Mouse (Mus musculus) hematopoietic multipotent progenitor cell, adult 10-12 weeks (in vitro differentiated cells): Measurements from ENCODE around the gene Asic2. TPM values are rescaled to one million over a fixed set of nuclear protein-coding genes. Genes with fewer than 3 reads are reported as not detected.

Experiments used
- polyA plus RNA-seq: library from polyadenylated mRNA; stranded (reverse); fragments of >175 nt; gene quantifications from 2 replicates; pipeline ENCODE4 v1.2.3, GENCODE M21; 2012; ENCODE audit warnings: low replicate concordance

Asic2 gene
- not detected in 2 replicates for polyA plus RNA-seq

GRCm38 (mm10) chr11:81968401-81968881 is at the start of gene Asic2:
Gene Asic2 (minus strand): TSS chr11:81968457.

GRCm38 (mm10) chr11:81860250-81860972 is 107.8 kb downstream of the Asic2 start, which contains the start of gene 5530401A14Rik:
Gene 5530401A14Rik (plus strand): TSS chr11:81860673.

GRCm38 (mm10) chr11:80858065-80858464 is 1110.2 kb downstream of the Asic2 start, which contains the start of gene Spaca3:
Gene Spaca3 (plus strand): TSS chr11:80858365.

Other genes starting within 250 kb of the Asic2 start
- not detected in 2 replicates for gene 5530401A14Rik, start 107.8 kb downstream of the Asic2 start, polyA plus RNA-seq
- 0.29 and 0.40 TPM in 2 replicates for gene Ccl2, start 67.1 kb upstream of the Asic2 start, polyA plus RNA-seq
- gene Gm17268, start 70.1 kb upstream of the Asic2 start, polyA plus RNA-seq = not detected in 2 replicates
- gene Ccl7, start 77.3 kb upstream of the Asic2 start, polyA plus RNA-seq = not detected in 2 replicates
- gene Ccl11, start 89.4 kb upstream of the Asic2 start, polyA plus RNA-seq = not detected in 2 replicates
- gene Ccl12, start 133.4 kb upstream of the Asic2 start, polyA plus RNA-seq = not detected in 2 replicates
- not detected in 2 replicates for gene Ccl8, start 146.7 kb upstream of the Asic2 start, polyA plus RNA-seq